Mouse (Mus musculus) ES-E14 (cell line): ENCODE results near the gene Sdk2.

ENCODE experiments used
- CHD2 ChIP-seq: IDR thresholded peaks from 2 replicates; pipeline ENCODE4 v1.6.1; 2014; ENCODE audit warnings: mild to moderate bottlenecking, low read depth, low read length, inconsistent platforms
- HCFC1 ChIP-seq: IDR thresholded peaks from 2 replicates; pipeline ENCODE4 v1.6.1; 2012; ENCODE audit warnings: low read length, inconsistent platforms, borderline replicate concordance; ENCODE audit not compliant: insufficient read depth
- MAFK ChIP-seq: IDR thresholded peaks from 2 replicates; pipeline ENCODE4 v1.6.1; 2014; ENCODE audit warnings: mild to moderate bottlenecking, low read depth, low read length, inconsistent platforms; ENCODE audit not compliant: insufficient read depth
- ZC3H11A ChIP-seq: IDR thresholded peaks from 2 replicates; pipeline ENCODE4 v1.6.1; 2012; ENCODE audit warnings: low read depth, mild to moderate bottlenecking, inconsistent platforms, low read length, borderline replicate concordance
- ZNF384 ChIP-seq: IDR thresholded peaks from 2 replicates; pipeline ENCODE4 v1.6.1; 2012; ENCODE audit warnings: low read depth, low read length, inconsistent platforms

- TF ChIP-seq MAFK: no peak
- TF ChIP-seq ZNF384: no peak
- no peak for TF ChIP-seq ZC3H11A
- TF ChIP-seq CHD2: no peak
- TF ChIP-seq HCFC1: no peak
Observed at GRCm38 (mm10) chr11:114065596-114065995, 1.2 kb downstream of the Sdk2 start.
